Mouse (Mus musculus) heart, postnatal 10 days (tissue): Measurements from ENCODE around the gene Polg2. TPM values are rescaled to one million over a fixed set of nuclear protein-coding genes. Genes with fewer than 3 reads are reported as not detected.
A peak's percentile ranks its signal among the peaks of the same experiment; 100 is the strongest.
"Not testable (repeated sequence)": the region's sequence is repeated elsewhere in the genome, so short reads cannot be mapped to it uniquely, and the experiment has no call there.

ENCODE experiments used
- DNase-seq, 2 experiments: peaks; one replicate each; pipeline ENCODE4 v3.0.0; 2021
- intact Hi-C: fragments of 180-260 bp; cut with DNase I; formaldehyde crosslinking; loops from one replicate; pipeline ENCODE4 v1.15.1; 2025
- total RNA-seq, 2 experiments: library from RNA; stranded (reverse); gene quantifications; 2 replicates each; pipeline ENCODE4 v1.2.3; 2021

The Polg2 gene
- total RNA-seq, 2 experiments from 2014 or later: 3.7 to 4.3 TPM

DNA sequence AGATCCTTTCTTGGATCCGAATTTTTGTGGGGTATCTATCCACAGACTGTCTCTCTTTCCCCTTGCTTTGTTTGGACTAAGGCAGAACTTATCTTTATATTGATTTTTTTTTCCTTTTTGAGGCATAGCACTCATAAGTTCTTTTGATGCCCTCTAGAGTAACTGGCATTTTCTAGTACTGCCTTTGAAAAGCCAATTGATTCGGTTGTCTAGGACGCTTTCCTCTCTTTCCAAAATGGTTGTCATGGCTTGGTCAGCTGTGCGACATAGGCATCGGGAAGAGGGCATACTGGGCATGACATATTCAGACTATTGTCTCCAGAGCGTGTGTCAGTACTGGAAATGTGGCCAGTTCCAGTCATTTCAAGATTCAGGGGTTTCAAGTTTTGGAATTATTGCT, 10.3 kb upstream of the Polg2 start:
- intact Hi-C loops: loop anchor here (5.0 kb wide), 2 partner anchors 128 to 193 kb away; no protein-coding TSS in a partner anchor

DNA sequence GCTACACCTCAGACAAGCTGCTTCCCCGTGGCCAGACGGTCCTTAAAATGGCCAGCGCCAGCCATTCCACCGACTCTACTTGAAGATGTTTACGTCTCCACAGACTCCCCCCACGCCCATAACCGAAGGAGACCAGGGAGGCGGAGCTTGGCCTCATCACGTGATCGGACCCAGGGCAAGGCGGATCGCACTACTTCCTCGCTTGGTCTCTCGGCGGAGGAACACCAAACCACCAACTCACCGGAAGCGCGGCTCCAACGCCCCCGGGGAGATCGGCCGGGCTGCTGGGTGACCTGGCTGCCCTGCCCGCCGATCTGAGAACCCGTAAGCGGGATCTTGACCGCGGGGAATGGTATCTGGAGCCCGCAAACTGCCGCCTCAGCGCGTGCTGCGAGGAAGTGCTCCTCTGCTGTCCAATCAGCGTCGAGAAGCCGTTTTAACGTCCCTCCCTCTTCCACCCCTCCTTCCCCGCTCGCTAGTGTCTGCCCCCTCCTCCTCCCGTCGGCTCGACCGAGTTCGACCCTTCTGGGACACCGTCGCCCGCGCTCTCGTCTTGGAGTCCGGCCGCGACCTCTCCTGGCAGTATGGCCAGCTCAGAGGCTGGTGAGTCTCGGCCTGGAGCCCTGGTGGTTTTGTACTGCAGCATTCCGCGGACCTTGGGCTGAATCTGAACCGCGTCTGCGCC, 9.6 kb upstream of the Polg2 start, which contains the start of the genes Ddx5 and Cep95:
Gene Ddx5, minus strand, starts transcription at position 411 of the 685 bp plus-strand sequence.
Gene Cep95, plus strand, starts transcription at position 478 of the 685 bp plus-strand sequence.
- DNase-seq: peak; percentile 99
- intact Hi-C loops: loop anchor here (5.0 kb wide), 2 partner anchors 128 to 193 kb away; no protein-coding TSS in a partner anchor

More for the DNA sequence above, 10.3 kb upstream of the Polg2 start:
- peak; percentile 32 for DNase-seq

DNA sequence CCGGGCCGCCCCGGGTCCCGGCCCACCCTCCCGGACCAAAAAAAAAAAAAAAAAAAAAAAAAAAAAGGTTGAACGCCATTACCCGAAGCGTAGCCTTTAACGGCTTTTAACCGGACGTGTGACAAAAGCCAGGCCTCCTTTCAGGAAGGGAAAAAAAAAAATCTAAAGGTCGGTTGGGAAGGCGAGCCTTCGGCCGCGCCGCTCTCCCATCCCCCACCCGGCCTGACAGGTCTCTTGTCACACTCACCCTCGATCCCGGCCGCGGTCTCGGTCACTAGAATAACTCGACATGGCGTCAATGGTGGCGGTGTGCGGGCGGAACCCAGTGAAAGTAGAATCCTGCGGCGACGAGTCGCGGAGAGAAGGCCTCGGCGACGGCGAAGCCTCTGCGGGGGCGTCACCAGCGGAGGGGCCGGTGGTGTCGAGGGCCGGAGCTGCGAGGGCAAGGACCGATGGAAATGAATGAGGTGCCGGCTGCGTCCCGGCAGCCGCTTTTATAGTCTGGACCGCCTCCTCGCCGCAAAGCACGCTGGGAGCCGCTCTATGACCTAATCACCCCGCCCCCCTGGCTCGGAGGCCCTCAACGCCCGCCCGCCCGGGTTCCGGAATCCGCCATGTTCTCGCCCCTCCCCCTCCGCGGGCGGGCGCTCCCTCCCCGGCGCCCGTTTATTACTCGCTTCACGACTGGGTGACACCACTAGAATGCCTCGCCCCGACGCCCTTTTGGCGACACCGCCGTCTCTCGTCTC, 8.9 kb upstream of the Polg2 start:
- intact Hi-C loops: loop anchor here (5.0 kb wide), 2 partner anchors 129 to 194 kb away; no protein-coding TSS in a partner anchor

DNA sequence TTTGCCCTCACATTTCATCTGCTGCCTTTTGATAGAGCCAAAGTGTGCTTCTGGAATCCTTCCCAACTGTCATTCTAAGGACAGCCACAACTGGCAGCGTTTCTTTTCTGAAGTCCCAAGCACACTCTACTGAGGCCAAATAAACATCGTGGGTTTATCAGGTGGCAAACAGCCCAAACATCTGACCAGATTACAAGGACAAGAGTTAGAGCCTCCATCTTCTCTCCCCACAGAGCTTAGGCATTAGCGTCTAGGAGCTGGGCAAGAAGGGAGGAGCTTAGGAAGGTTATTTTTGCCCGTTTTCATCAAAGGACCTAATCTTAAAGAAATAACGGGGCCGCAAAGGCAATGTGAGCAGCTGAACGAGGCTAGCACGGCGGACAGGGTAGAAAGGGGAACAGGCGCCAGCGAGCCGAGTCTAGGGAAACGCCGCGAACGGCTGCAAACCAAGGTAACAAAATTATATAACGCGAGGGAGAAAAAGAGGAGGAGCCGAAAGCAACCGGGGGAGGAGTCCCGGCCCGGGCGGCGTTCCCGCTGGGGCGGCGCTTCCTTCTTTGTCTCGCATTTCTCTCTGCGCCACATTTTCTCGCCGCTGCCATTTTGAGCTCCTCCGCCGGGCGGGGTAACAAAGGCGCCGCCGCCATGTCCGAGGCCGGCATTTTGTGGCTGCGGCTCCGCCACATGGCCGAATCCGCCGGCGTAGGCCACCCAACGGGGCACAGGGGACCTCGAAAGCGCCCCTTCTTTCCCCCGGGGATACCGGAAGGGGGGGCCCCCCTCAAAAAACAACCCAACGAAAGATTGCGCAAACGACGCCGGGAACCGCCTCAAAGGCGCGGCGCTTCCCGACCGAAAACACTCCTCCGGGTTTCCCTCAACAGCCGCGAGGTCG, 8.0 kb upstream of the Polg2 start:
- peak; percentile 94 to 95 for DNase-seq
- intact Hi-C loops: loop anchor here (5.0 kb wide), 2 partner anchors 130 to 195 kb away; no protein-coding TSS in a partner anchor

More for the DNA sequence above, 8.9 kb upstream of the Polg2 start:
- peak; percentile 99 to 100 for DNase-seq

DNA sequence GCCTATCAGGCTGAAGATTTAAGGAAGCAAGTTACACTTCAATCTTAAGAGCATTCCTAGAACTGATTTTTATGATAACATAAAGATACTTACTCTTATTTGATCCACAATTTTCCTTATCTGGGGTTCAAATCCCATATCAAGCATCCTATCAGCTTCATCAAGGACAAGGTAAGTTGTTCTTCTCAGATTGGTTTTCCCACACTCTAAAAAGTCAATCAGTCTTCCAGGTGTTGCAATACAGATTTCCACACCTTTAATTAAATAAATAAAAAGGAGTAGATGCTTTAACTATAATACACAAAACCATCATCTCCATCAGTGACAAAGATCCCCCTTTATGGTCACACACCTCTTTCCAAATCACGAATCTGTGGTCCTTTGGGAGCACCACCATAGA, 5.7 kb upstream of the Polg2 start:
- intact Hi-C loops: loop anchor here (5.0 kb wide), 2 partner anchors 132 to 197 kb away; no protein-coding TSS in a partner anchor
- no peak for DNase-seq

DNA sequence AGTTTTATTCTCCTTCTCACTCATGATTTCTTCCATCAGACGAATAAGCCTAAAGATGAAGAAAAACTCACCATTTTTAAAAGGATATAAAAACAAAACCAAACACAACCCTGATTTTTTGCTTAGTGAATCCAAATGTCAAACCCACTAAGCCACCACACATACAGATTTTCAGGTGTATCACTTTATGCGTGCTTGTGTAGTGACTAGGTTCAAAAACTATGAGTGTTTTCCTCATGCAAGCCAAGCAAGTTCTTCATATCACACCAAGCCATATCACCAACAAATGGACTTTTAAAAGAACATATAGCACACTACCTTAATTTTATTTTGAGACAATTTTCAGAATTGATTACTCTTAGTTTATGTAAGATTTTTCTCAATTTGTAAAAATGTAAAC, 5.1 kb upstream of the Polg2 start:
- intact Hi-C loops: no loop called here
- DNase-seq: no peak

DNA sequence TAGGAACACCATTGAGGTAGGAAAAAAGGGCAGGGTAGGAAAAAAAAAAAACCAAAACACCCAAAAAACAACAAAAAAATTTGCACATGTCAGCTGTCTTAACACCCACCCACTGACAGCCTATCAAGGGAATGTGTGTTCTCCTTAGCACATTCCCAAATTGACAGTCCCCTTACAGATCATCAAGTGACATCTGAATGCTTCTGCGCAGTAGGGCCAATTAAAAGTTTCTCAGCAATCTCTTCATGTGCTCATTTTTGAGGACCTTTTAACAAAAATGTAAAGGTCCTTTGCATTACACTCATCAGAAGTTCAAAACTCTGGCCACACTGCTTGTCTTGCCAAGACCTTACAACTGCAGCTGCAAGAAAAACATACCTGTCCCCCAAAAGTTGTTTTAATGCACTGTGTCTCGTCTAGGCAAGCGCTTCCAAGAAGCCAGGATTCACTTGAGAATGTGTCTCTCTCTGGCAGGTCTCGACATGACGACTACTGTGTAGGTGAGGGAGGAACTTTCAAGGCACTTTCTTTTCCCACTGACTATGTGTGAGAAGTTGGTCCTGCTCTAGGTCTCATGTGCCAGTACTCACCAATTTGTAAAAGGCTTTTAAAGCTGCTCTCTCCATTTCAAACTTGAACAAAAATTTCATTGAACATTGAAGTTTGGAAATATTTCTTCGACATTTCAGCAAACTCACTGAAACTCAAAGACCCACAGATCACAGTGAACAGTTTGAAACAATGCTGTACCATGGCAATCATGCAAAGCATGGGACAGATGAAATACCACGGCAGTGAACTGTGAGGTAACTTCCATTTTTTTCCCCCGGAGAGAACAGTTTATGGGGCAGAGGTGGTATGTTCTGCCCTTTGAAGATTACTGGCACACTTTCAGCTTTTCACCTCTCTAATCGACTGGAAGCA, 3.8 kb upstream of the Polg2 start:
- DNase-seq: no peak
- intact Hi-C loops: no loop called here

DNA sequence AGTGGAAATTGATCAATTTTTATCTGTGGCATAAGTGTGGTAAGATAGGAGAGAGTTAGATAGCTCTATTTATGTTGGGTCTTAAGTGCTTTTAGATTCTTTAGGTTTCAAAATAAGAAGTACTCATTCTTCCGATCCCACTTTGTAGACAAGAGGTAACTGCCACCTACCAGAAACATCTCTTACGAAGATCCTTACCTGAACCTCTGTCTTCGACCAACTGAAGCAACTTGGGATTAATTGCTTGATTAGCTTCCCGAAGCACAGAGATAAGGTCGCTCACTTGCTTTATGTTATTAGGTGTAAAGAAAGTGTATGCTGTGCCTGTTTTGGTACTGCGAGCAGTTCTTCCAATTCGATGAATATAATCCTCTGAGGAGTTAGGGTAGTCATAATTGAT, 2.9 kb upstream of the Polg2 start:
- DNase-seq, intact Hi-C loops: not testable (repeated sequence)

DNA sequence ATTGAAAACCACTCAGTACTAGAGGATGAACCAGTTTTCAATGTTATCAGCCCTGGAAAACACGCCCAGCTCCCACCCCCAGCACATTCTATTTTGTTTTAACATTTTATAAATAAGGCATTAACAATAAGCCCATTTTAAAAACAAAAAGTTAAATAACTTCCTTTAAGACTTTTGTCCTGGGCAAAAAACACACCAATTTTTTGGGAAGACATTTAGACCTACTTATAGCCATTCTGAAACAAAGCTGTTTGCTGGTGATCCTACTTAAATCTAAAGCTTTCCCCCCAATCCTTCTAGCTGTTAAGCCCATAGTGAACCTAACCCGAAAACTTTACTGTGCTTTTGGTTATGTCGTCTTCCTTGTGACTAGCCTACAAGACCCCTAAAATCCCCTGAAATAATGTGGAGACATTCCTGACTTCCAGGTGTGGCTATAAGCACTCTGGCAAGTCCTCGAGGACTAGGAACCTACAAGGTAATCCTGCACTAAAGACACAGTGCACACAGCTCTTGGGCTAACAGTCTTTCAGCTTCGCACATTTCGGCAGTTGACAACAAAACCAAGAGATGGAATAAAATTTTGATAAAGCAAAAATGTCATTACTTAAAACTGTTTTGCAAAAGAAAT, 1.4 kb upstream of the Polg2 start:
- DNase-seq: no peak
- intact Hi-C loops: no loop called here

DNA sequence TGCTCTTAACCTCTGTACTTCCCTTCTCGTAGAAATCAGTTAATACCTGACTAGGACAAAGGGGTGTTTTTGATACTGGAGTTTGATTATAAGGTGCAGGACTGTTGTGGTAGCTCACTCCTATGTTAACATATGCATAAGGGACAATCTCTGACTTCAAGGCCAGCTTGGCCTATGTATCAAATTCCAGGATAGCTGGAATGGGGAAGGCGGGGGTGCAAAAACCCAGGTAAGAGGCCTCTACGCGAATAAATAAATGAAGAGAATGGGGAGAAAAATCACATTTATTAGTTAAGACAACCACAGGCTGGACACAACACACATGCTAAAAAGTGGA, 720 bp upstream of the Polg2 start:
- intact Hi-C loops: no loop called here
- no peak for DNase-seq

DNA sequence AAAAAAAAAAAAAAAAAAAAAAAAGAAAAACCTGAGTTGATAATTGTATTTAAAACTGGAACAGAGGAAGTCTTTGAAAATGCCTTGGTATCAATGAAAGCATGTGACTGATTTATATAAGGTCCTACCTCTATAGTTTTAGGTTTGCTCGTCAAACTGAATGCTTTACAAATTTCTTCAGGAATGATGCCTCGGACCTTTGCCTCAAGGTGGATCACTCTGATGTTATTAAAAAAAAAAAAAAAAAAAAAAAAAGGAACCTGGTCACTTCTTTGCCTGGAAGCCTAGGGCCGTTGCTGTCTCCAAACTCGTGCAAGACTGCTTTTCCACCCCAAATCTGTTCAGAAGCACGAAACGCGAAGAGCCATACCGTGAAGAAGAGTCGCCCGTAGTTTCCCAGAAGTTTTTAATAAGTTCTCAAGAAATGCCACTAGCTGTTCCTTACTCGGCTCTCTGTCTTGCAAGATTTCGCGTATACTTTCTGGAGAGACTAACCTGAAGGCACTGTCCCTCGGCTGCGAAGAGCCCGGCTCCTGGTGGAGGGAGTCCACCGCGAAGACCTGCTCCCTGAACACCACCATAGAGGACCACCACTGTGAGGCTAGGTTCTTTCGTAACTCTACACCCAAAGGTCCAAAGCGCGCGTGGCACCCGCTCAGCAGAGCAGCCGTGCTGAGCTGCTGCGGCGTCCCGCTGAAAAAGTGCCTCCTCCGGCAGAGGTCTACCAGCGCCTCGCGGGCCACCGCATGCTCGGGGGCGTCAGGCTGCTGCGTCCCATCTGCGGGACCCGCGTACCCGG, 549 bp downstream of the Polg2 start:
- DNase-seq: no peak
- intact Hi-C loops: no loop called here

DNA sequence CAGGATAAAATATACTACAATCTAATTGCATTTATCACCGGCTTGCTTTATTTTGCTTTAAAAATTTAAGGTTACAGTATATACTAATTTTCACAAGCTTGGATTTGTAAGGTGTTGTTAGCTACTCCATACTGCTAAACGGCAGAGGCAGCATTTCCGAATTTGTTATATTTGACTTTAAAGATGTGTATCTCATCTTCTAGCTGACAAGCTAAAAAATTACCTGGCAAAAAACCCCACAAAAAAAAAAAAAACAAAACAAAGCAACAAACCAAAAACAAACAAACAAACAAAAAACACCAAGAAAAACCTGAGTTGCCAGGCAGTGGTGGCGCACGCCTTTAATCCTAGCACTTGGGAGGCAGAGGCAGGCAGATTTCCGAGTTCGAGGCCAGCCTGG, 1.2 kb downstream of the Polg2 start:
- DNase-seq: no peak
- intact Hi-C loops: no loop called here

DNA sequence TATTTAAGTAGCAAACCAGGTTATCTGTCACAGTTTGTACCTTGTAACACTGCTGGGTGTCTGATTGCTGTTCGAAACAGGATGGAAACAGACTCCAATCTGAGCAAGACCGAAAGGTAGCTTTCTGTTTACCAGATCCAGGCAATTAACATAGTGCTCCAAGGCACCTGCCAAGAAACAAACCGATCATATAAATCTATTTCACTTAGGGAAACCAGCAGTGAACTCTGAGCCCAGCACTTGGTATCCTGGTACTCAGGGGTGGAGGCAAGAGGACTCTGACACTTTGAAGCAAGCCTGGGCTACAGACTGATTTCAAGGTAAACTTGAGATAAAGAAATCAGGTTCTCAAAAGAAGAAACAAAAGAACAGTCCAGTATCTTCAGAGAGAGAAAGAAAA, 1.9 kb downstream of the Polg2 start:
- DNase-seq: no peak
- intact Hi-C loops: no loop called here

DNA sequence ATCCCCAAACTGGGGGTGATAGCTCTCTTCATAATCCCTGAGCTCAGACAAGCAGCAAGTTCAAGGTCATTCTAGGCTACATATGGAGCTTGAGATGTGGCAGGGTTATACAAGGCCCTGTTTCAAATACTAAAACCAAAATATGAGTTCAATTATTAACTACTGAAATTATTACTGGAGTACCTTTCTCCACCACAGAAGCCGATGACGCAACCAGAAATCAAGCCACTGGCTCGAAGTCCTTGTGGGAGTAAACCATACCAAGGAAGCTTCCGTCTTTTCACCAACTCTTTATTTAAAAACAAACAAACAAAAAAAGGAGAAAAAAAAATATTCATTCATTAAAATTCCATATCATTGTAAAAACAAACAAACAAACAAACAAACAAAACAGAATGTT, 2.4 kb downstream of the Polg2 start:
- no peak for DNase-seq
- intact Hi-C loops: no loop called here

DNA sequence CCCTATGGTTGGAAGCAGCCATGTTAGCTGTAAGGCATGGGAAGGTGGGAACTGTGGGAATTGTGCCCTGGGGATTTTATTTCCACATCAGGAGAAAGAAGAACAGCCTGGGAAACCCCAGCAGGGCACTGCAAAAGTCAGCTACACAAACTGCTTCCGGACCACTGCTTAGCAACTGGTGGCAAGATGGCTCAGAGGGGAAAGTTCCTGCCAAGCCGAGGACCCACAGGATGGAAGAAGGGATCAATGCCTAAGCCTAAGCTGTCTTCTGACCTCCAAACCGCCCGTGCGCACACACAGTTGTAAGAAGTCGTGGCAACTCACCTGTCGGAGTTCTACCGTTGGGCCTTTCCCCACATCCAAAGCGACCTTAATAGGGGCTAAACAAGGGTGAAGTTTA, 6.3 kb downstream of the Polg2 start:
- DNase-seq: no peak
- intact Hi-C loops: no loop called here

DNA sequence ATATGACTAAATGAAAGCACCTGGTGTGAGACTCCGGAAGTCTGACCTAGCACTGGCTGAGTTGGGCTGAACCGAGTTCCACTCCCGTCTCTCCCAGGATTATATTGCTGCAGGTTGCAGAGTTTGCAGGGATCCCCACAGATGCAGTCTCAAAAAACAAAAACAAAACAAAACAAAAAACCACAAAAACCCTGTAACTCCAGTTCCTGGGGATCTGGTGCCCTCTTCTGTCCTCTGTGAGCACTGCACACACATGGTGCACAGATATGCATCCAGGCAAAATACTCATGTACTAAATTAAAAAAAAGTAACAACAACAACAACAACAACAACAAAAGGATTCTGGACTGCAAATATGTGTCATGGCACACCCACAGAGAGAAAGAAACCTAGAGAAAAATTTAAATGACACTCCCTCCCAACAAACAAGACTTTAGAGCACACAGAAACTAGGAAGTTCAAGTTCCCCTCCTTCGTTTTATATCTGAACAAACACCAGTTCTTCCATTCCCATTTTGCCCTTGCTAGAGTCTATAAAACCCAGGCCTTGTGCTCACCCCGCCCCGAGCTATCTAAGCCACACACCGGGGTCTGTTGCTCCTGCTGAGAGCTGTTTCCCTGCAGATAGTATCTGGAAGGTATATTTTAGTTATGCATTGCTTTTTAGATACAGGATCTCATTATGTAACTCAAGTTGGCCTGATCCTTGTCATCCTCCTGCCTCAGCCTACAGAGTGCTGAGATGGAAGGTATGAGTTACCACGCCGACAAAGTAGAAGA, 9.0 kb downstream of the Polg2 start:
- no peak for DNase-seq
- intact Hi-C loops: no loop called here

DNA sequence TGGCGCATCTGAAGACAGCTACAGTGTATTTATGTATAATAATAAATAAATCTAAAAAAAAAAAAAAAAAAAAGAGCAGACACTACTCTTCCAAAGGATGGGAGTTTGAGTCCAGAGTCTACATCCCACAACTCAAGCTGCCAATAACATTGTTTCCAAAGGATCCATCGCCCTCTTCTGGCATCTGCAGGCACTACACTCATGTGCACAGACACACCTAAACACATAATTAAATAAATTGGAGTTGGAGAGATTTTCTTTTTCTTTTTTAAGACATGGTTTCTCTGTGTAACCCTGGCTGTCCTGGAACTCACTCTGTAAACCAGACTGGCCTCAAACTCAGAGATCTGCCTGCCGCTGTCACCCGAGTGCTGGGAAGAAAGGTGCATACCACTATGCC, 11.8 kb downstream of the Polg2 start:
- intact Hi-C loops: no loop called here
- no peak for DNase-seq
